Mouse (Mus musculus) kidney, postnatal 0 days (tissue): ENCODE data around the gene Sufu. TPM values are rescaled to one million over a fixed set of nuclear protein-coding genes. Genes with fewer than 3 reads are reported as not detected.
A peak's percentile ranks its signal among the peaks of the same experiment; 100 is the strongest.

ENCODE experiments used
- ATAC-seq: fragments of 200-750 bp; cut with Nextera tagmentation; replicated peaks from 2 replicates; pipeline ENCODE4 v1.8.0; 2017; ENCODE audit warnings: low read depth, moderate number of reproducible peaks, moderate TSS enrichment, moderate library complexity; ENCODE audit not compliant: low FRiP score
- DNase-seq: peaks from one replicate; pipeline ENCODE4 v3.0.0-alpha.2; 2016; ENCODE audit warnings: low spot score
- H3K27ac ChIP-seq: fragments of 300-500 bp; sonication (generic); 2 replicates; pipeline ENCODE4 v1.5.1; 2014; ENCODE audit warnings: mild to moderate bottlenecking
- H3K27me3 ChIP-seq: fragments of 300-500 bp; sonication (generic); 2 replicates; pipeline ENCODE4 v1.6.1; 2014; ENCODE audit warnings: low read length, mixed read lengths; ENCODE audit not compliant: insufficient read depth
- H3K36me3 ChIP-seq: fragments of 300-500 bp; sonication (generic); 2 replicates; pipeline ENCODE4 v1.6.1; 2014; ENCODE audit warnings: low read length, mixed read lengths; ENCODE audit not compliant: insufficient read depth
- H3K4me1 ChIP-seq: fragments of 300-500 bp; sonication (generic); replicated peaks from 2 replicates; pipeline ENCODE4 v1.6.1; 2014; ENCODE audit warnings: antibody characterized with exemption, low read length, mixed read lengths; ENCODE audit not compliant: insufficient read depth
- H3K4me2 ChIP-seq: fragments of 300-500 bp; sonication (generic); 2 replicates; pipeline ENCODE4 v1.6.1; 2014; ENCODE audit warnings: mild to moderate bottlenecking, low read length, moderate library complexity, mixed read lengths
- H3K4me3 ChIP-seq: fragments of 300-500 bp; sonication (generic); replicated peaks from 2 replicates; pipeline ENCODE4 v1.5.1; 2014; ENCODE audit warnings: low read depth, low read length
- H3K9ac ChIP-seq: fragments of 300-500 bp; sonication (generic); 2 replicates; pipeline ENCODE4 v1.6.1; 2014; ENCODE audit warnings: low read depth, low read length
- H3K9me3 ChIP-seq: fragments of 300-500 bp; sonication (generic); replicated peaks from 2 replicates; pipeline ENCODE4 v1.6.1; 2016; ENCODE audit warnings: low read length, inconsistent platforms, mixed read lengths
- CTCF ChIP-seq: IDR thresholded peaks from 2 replicates; pipeline ENCODE4 v1.5.1; 2016; ENCODE audit warnings: antibody characterized with exemption, low read depth, mild to moderate bottlenecking, moderate library complexity
- WGBS: fragments of 180-500 bp; shearing (Covaris S2); extraction: QIAGEN DNeasy Blood & Tissue Kit; methylation state at CpG from one replicate; pipeline ENCODE4 v1.1.7; 2014; 5-methylcytosine and 5-hydroxymethylcytosine counted together
- polyA plus RNA-seq: library from polyadenylated mRNA; unstranded; fragments of >200 nt; fragmentation: Nextera tagmentation; extraction: Ambion mirVana; gene quantifications from 2 replicates; pipeline ENCODE4 v1.2.1, GENCODE M21; 2015

Gene Sufu
- polyA plus RNA-seq, 1 experiment from 2014 or later: 30.6 TPM

- Histone ChIP-seq H3K4me1 (peaks cover 67% of the 10 kb centered on the region), H3K27me3 (no peaks in the 10 kb centered on the region), H3K27ac (no peak overlapping the region), H3K4me2 (no peak overlapping the region), H3K9me3 (no peaks in the 10 kb centered on the region), H3K4me3 (no peak overlapping the region), H3K9ac (no peak overlapping the region), H3K36me3 (peaks cover 12% of the 10 kb centered on the region)
- ATAC-seq: no peak
- 52% methylated on average over 3 of the region's 3 CpGs for WGBS
- TF ChIP-seq CTCF: no peak
- no peak for DNase-seq
Measured at GRCm38 (mm10) chr19:46481352-46481751, 84.7 kb downstream of the Sufu start.

DNA sequence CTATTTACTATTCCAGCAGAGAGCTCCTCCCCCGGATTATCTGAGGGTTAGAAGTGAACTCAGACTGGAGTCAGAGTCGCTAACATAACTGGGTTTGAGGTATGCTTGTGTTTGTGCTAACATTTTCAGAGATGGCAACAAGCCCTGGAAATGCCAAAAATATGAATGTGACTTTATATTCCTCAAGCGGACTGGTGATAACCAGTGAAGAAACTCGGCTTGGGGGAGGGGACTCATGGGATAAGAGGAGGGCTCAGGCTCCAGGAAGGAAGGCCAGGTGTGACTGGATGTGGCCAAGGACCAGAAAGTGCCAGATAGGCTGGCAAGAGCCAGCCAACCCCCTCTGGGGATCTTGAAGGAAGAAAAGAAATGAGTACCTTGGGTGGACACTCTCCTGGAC, 85.1 kb downstream of the Sufu start:
- H3K9ac ChIP-seq: no peak overlapping the region
- 16% methylated on average over 4 of the region's 4 CpGs for WGBS
- DNase-seq (no peak), ATAC-seq (no peak)
- no peak for TF ChIP-seq CTCF
- peaks cover 64% of the 10 kb centered on the region for H3K4me1 ChIP-seq
- 0 out of 2 replicates have a peak overlapping the region, but pooled peaks have one; percentile 8 for H3K27ac ChIP-seq
- no peak overlapping the region for H3K4me2 ChIP-seq
- H3K4me3 ChIP-seq: no peak overlapping the region
- no peaks in the 10 kb centered on the region for H3K27me3 ChIP-seq
- H3K36me3 ChIP-seq: peaks cover 12% of the 10 kb centered on the region
- no peaks in the 10 kb centered on the region for H3K9me3 ChIP-seq

DNA sequence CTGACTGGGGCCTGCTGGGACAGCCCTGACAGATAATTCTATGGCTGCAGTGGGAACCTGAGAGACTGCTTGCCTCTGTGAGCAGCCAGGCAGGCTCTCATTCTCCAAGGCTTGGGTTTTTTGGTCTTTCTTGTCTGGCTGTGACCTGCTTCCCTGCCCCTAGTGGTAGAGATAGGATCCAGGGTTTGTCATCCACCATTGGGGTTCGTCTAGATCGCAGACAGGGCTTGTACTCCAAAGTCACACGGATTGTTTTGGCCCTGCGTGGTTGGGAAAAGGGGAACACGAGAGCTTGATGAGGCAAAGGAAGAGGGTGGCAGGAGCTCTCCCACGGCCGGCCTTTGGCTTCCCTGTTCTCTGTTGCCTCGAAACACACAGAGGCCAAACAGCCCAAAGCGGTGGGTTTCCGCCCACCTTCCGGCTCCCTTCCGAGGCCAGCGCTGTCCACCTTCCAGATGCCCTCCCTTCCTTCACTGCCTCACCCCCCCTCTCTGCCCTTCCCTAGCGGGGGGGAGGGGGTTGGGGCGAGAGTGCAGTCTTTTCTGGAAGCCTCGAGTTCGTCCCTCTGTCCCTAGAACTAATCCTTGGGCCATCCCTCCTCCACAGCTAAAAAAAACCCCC, 86.3 kb downstream of the Sufu start:
- ATAC-seq (no peak), DNase-seq (peak; percentile 69)
- peak overlapping the region; percentile 88 for H3K27ac ChIP-seq
- no peak overlapping the region for H3K9ac ChIP-seq
- H3K4me1 ChIP-seq: peaks cover 55% of the 10 kb centered on the region
- no peak overlapping the region for H3K4me2 ChIP-seq
- WGBS: 15% methylated on average over 17 of the region's 17 CpGs
- H3K36me3 ChIP-seq: peaks cover 11% of the 10 kb centered on the region
- H3K27me3 ChIP-seq: no peaks in the 10 kb centered on the region
- no peak overlapping the region for H3K4me3 ChIP-seq
- H3K9me3 ChIP-seq: no peaks in the 10 kb centered on the region
- peak; percentile 63 for TF ChIP-seq CTCF

GRCm38 (mm10) chr19:46483701-46484328, 87.1 kb downstream of the Sufu start:
- H3K27me3 ChIP-seq: no peaks in the 10 kb centered on the region
- peak overlapping the region; percentile 18; the same call in 1 of the 2 replicates for H3K9ac ChIP-seq
- no peak overlapping the region for H3K4me3 ChIP-seq
- H3K4me1 ChIP-seq: peaks cover 51% of the 10 kb centered on the region
- ATAC-seq (0 out of 2 replicates have a peak, but pooled peaks have one; percentile 23), DNase-seq (peak; percentile 51)
- TF ChIP-seq CTCF: no peak
- H3K27ac ChIP-seq: peak overlapping the region; percentile 88
- peak overlapping the region; percentile 6; the same call in 1 of the 2 replicates for H3K4me2 ChIP-seq
- peaks cover 6% of the 10 kb centered on the region for H3K36me3 ChIP-seq
- 34% methylated on average over 15 of the region's 15 CpGs for WGBS
- no peaks in the 10 kb centered on the region for H3K9me3 ChIP-seq

GRCm38 (mm10) chr19:46484518-46484917, 87.8 kb downstream of the Sufu start:
- DNase-seq (peak; percentile 61), ATAC-seq (peak; percentile 52)
- WGBS: 28% methylated on average over 5 of the region's 5 CpGs
- peak overlapping the region; percentile 6; the same call in 1 of the 2 replicates for H3K4me2 ChIP-seq
- H3K27me3 ChIP-seq: no peaks in the 10 kb centered on the region
- H3K4me1 ChIP-seq: peaks cover 44% of the 10 kb centered on the region
- TF ChIP-seq CTCF: no peak
- no peak overlapping the region for H3K4me3 ChIP-seq
- H3K27ac ChIP-seq: peak overlapping the region; percentile 88
- H3K9ac ChIP-seq: peak overlapping the region; percentile 37; the same call in 1 of the 2 replicates
- no peaks in the 10 kb centered on the region for H3K9me3 ChIP-seq
- H3K36me3 ChIP-seq: peaks cover 6% of the 10 kb centered on the region

DNA sequence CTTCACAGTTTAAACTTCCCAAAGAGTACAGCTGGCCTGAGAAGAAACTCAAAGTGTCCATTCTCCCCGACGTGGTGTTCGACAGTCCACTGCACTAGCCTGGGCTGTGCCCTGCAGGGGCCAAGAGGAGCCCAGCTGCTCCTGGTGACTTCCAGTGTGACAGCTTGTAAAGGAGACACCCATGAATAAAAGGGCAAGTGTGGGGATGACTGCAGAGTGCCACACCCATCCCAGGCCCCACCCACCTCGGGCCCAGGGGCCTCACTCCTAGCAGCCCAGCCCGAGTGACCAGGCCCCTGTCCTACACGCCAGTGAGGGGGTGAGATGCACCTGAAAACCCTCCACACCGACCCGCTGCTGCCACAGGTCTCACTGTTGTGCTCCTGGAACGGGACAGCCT, 89.2 kb downstream of the Sufu start:
- H3K27me3 ChIP-seq: no peaks in the 10 kb centered on the region
- no peak overlapping the region for H3K27ac ChIP-seq
- H3K4me2 ChIP-seq: no peak overlapping the region
- 54% methylated on average over 9 of the region's 9 CpGs for WGBS
- no peaks in the 10 kb centered on the region for H3K9me3 ChIP-seq
- H3K36me3 ChIP-seq: peaks cover 6% of the 10 kb centered on the region
- no peak overlapping the region for H3K9ac ChIP-seq
- ATAC-seq (no peak), DNase-seq (no peak)
- no peak overlapping the region for H3K4me3 ChIP-seq
- TF ChIP-seq CTCF: no peak
- peaks cover 43% of the 10 kb centered on the region for H3K4me1 ChIP-seq
